Mouse (Mus musculus) kidney, adult 2 months (tissue): Measurements from ENCODE around the gene Mbd3.

Source experiments
- CTCF ChIP-seq: fragments of 200-500 bp; conservative IDR thresholded peaks from 2 replicates; pipeline ENCODE4 v1.5.1; 2011; ENCODE audit warnings: low read depth, mild to moderate bottlenecking, control low read depth, low read length, moderate library complexity, mixed read lengths; ENCODE audit not compliant: insufficient read depth, insufficient read length
- POLR2A ChIP-seq: fragments of 200-500 bp; IDR thresholded peaks from one replicate; pipeline ENCODE4 v1.6.1; 2011; ENCODE audit warnings: low read depth, low read length, control low read depth

DNA sequence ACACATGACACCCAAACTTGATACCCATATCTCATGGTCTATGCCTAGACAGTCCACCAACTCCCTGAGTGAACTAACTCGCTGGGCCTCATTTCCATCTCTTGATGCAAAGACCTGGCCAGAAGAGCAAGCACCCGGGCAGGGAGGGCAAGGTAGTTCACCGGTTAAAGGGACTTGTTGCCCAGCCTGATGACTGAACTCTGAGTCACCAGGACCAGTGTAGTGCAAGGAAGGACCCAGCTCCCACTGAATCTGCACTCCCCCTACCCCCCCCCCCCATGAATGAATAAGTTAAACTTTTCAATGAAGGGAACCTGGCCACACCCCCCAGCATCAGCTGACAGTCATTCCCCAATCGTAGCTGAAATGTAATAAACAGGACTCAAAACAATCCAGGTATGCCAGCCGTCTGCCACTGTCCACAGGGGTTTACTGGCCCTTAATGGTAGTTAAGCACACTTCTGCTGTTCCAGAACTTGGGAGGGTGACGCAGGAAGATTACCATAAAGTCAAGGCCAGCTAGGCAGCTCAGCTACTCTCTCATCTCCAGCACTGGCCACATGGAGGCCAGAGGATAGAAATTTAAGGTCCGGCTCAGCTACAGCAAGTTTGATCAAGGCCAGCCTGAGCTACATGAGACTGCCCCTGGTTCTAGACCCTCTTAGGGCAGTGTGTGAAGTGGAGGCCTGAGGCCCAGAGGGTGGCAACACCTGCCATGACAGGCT, 16.5 kb downstream of the Mbd3 start:
- TF ChIP-seq CTCF (no peak), POLR2A (no peak)
